Mouse (Mus musculus) heart, postnatal 4 days (tissue): ENCODE results near the gene Ube2d3. TPM values are rescaled to one million over a fixed set of nuclear protein-coding genes. Genes with fewer than 3 reads are reported as not detected.
"Not testable (repeated sequence)": the region's sequence is repeated elsewhere in the genome, so short reads cannot be mapped to it uniquely, and the experiment has no call there.

ENCODE experiments used
- DNase-seq: peaks from one replicate; pipeline ENCODE4 v3.0.0; 2021
- total RNA-seq, 2 experiments: library from RNA; stranded (reverse); gene quantifications; 2 replicates each; pipeline ENCODE4 v1.2.3; 2021

Gene Ube2d3
- total RNA-seq, 2 experiments from 2014 or later, result 389 to 397 TPM

DNA sequence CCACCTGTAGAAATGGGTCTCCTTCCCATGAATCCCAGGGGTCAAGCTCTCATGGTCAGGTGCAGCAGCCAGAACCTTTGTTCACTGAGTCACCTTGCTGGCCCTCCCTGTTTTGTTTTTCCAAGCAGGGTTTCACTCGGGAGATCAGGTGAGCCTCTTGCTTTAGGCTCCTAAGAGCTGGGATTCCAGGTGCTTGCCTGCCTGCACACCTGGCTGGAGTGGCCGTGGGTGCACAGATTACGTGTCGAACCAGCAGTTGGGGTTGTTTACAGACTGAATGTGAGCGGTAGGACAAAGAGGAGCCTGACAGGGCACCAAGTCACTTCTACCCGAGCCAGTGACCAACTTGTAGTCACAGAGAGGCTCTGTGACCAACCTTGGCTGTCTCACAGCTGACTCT lies 53.2 kb downstream of the Ube2d3 start:
- no peak for DNase-seq

DNA sequence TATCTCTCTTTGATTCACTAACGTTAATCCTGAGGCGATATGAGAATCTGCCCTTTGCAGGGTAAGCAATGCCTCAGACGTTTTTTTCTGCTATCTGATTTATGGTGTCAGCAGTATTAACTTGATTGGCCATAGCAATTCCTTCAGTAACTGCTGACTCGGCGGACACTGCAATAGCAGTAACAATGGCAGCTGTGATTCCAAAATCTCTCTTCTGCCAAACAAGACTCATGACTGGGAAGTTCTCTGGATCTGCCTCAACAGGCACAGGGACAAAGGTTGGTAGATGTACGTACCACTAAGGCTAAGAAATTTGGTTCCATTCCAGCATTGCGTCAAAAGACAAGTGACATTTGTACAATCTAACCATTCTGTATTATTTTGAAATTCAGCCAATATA lies 55.4 kb downstream of the Ube2d3 start:
- not testable (repeated sequence) for DNase-seq

- not testable (repeated sequence) for DNase-seq
Observed at GRCm38 (mm10) chr3:135497956-135498355, 60.0 kb downstream of the Ube2d3 start.

DNA sequence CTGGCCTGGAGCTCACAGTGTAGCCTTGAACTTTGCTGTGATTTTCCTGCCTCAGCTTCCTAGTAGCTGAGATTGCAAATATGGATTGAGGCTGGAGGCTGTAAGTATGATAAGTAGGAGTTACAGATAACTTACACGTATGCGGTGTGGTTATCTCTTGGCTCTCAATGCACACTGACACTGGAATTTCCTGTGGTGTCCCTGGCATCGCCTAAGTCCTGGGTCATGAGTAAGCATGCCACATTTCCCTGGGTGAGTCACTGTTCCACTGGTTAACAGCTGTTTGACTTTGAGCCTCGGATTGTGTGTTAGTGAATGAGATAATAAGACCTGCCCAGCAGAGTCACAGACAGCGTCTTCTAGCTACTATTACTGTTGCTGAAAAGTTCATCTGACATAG lies 60.9 kb downstream of the Ube2d3 start:
- DNase-seq, result no peak

GRCm38 (mm10) chr3:135503160-135503559 lies 65.2 kb downstream of the Ube2d3 start:
- DNase-seq, result peak; percentile 36

DNA sequence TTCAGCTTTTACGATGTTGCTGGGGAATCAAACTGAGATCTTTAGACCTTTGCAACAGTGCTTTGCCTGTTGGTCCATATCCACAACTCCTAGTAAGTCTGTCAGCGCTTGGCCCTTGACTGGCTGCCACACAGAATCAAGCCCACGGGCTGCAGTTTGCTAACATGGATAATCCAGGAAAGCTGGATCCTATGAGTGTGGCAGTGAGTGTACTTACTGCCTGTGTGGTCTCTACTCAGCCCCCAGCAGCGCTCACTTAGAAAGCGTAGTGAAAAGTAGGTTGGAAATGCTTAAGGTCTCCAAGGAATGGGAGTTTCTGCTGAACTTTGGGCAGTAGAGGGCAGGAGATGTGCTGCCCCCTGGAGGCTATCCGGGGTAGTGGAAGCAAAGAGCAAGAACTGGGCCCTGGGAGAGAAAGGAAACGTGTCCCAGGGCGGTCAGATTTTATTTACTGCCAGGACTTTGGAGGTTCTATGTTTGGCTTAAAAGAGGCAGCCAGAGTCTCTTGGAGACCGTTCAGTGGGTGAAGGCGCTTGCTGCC lies 67.5 kb downstream of the Ube2d3 start:
- peak; percentile 71 for DNase-seq

DNA sequence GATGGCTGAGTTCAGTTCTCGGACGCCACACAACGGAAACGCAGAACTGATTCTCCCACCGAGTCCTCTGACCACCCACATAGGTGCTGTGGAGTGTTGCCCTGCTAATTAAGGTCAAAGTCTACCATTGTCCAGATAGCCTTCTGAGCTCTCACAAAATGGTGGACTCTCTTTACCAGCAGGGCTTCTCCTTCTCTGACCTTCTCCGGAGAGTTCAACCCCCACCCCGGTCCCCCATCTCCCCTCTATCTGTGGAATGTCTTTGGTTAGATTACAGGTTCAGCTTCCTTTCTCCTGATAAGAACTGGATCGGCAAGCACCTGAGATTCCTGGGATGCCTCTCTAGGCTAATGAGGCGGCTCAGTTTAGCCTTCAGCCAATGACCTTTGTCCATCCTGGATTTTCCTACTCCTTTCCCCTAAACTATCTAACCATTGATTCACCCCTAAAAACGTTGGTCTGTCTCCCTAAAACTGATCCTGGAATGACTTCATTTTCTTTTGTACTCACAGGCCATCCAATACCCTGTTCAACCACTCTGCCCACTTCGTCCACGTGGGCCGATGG lies 68.0 kb downstream of the Ube2d3 start:
- DNase-seq, result no peak

- DNase-seq, result no peak
Observed at GRCm38 (mm10) chr3:135507506-135507905, 69.6 kb downstream of the Ube2d3 start.

- DNase-seq, result no peak
Observed at GRCm38 (mm10) chr3:135508191-135508590, 70.2 kb downstream of the Ube2d3 start.

DNA sequence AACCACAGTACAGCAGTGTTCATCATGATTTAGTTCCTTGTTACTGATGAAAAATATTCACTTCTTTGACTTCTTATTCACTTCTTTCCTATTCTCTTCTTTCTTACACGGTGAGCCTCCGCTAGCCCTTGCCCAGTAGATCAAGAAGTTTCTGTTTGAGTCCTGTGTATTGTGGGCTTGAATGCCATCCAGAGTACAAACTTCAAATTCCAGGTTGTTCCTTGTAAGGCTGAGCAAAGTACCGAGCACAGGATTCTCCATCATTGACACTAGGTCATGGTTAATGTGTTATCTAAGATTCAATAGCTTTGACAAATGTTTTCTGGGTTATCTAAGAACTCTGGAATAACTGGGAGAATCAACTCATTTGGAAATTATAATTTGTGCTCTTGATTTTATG lies 72.4 kb downstream of the Ube2d3 start:
- DNase-seq, result no peak

- DNase-seq, result no peak
Observed at GRCm38 (mm10) chr3:135511683-135512082, 73.7 kb downstream of the Ube2d3 start.

DNA sequence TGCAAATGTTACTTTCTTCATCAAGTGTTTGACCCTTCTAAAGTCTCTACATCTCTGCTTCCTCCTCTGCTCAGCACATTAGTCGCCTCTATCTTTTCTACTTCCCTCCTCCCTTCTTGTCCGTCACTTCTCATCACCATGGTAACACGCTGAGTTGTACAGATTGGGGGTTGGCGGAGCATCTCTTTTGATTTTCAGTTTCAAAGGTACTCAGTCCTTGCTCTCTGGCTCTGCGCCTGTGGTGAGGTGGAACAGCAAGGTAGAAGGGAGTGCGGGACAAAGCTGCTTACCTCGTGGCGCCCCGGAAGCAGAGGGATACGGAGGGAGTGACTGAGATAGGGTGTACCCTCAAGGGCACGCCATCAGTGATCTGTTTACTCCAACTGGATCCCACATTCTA lies 75.3 kb downstream of the Ube2d3 start:
- no peak for DNase-seq

DNA sequence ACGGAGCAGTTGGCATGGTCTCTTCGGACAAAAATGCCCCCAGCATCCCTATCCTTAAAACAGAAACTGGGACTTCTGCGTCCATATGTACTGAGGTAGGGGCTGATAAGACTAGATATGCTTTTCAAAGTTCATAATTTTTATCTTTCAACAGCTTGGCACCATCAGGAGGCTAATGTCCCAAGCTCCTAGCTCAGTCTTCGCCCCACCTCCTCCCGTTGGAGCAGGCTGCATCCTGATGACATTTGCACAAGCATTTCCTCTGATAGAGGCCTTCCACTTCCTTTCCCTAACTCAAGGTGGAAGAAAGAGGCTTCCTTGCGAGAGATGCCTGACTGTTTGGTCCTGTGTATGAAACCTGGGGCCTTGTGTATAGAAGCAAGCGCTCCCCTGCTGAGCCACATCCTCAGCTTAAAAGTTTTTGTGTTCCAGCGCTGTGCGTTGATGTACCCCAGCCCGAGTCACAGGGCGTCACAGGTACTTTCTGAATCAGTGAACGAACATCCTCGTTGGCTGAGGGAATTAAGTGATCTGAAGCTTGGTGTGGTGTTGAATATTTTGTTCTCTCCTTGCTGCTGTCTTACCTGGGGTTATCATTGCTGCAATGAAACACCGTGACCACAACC lies 76.0 kb downstream of the Ube2d3 start:
- DNase-seq, result no peak

DNA sequence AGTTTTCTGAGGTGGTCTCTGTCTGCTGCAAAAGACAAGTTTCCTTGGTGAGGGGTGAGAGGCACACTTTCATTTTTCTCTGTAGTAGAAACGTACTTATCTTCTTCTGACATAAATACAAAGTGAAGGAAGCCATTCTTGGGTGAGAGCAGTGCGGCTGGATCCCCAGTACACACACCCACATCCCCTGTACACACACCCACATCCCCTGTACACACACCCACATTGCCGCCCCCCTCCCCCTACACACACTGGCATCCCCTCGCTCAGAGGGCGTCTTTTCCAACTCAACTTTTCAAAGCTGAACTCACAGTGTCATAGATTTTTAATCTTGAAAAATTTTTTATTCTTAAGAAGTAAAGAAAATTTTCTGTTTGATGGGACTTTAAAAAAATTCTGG lies 77.3 kb downstream of the Ube2d3 start:
- no peak for DNase-seq

DNA sequence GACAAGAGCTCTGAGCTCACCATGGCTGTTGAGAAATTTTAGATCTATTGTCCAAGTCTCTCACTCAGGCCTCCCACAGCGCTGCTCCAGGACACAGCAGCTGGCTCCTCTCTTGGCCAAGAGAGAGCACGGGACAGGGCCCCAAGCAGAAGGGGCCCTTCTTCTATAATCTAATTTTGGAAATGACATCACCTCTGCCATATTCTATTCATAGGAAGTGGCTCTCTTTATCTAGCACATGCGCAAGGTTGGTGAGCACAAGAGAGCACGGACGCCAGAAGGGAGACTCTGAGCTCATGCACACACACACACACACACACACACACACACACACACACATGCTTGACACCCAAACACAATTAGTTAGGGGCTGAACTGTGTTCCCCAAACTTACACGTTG lies 78.9 kb downstream of the Ube2d3 start:
- peak; percentile 76 for DNase-seq

Other genes starting within 250 kb of the Ube2d3 start
- 10 to 100 TPM; 20.4 to 22.6 TPM for gene Cenpe, start 225.6 kb upstream of the Ube2d3 start, total RNA-seq
- gene Bdh2, start 156.9 kb upstream of the Ube2d3 start, total RNA-seq, result 1 to 10 TPM; 6.7 to 7.0 TPM
- 1 to 10 TPM in 1 of 2 experiments, under 1 TPM in 1; 0.41 to 1.5 TPM for gene Slc9b2, start 130.4 kb upstream of the Ube2d3 start, total RNA-seq
- gene Slc9b1, start 90.1 kb upstream of the Ube2d3 start, total RNA-seq, result 1 to 10 TPM in 1 of 2 experiments, under 1 TPM in 1; 0.74 to 1.0 TPM
- gene Cisd2, start 14.2 kb upstream of the Ube2d3 start, total RNA-seq, result 10 to 100 TPM; 35.6 to 38.2 TPM
- 10 to 100 TPM; 24.8 to 26.6 TPM for gene Manba, start 47.5 kb downstream of the Ube2d3 start, total RNA-seq